8 mouse cellular contexts compared by ENCODE assay signal in genomic region chr4:152283186-152283950, GRCm38 (mm10). TPM values are rescaled to one million over a fixed set of nuclear protein-coding genes. Genes with fewer than 3 reads are reported as not detected.
DNase-seq lines count a peak whose midpoint lies in the region; ATAC-seq and TF ChIP-seq lines count a peak whose summit lies in the region.

No protein-coding gene starts in this region.

- H3K4me1 ChIP-seq in hindbrain, postnatal 0 days (ENCODE audit: insufficient read depth, low read length), result peaks cover 16% of the 10 kb centered on the region

- H3K27ac ChIP-seq in hindbrain, postnatal 0 days, result no peak overlapping the region

- peak overlapping the region; percentile 31; the same call in 1 of the 2 replicates for H3K9ac ChIP-seq in hindbrain, postnatal 0 days (replicated peaks; ENCODE audit: low read length)

- peak; percentile 87 for DNase-seq in T-cell, adult 2 months (ENCODE audit: low spot score)
- DNase-seq in cerebellum, postnatal 4 days (ENCODE audit: low spot score in 2 of 2), result peak; percentile 81 to 87
- DNase-seq in gastrocnemius, adult 8-10 months (ENCODE audit: low spot score in 2 of 2), result peak; percentile 66 to 79
- DNase-seq in hindbrain, postnatal 0 days (ENCODE audit: low spot score), result peak; percentile 91
- peak; percentile 82 to 86 for DNase-seq in left cerebral cortex, adult 18-20 months (ENCODE audit: low spot score in 2 of 2)
- DNase-seq in lung, postnatal 36 days, result peak; percentile 86
- DNase-seq in retina, postnatal 1 day, result peak; percentile 94
- DNase-seq in thymus, postnatal 4 days, result peak; percentile 93

- peaks cover 43% of the 10 kb centered on the region for H3K27me3 ChIP-seq in hindbrain, postnatal 0 days (ENCODE audit: insufficient read depth, low read length)

- peak overlapping the region; percentile 27 for H3K4me3 ChIP-seq in hindbrain, postnatal 0 days (ENCODE audit: low read length)

- ATAC-seq in hindbrain, postnatal 0 days, result peak; percentile 80

- peak; percentile 67 for TF ChIP-seq CTCF in hindbrain, postnatal 0 days (IDR thresholded peaks at IDR 0.05; ENCODE audit: low read depth)

- 8% methylated on average over 70 of the region's 70 CpGs for WGBS in hindbrain, postnatal 0 days

- peak overlapping the region; percentile 45 for H3K4me2 ChIP-seq in hindbrain, postnatal 0 days (ENCODE audit: low read depth, low read length)

- H3K9me3 ChIP-seq in hindbrain, postnatal 0 days (ENCODE audit: low read length), result no peaks in the 10 kb centered on the region

- 0 out of 2 replicates have a peak, but pooled peaks cover 10% of the 10 kb centered on the region for H3K36me3 ChIP-seq in hindbrain, postnatal 0 days (ENCODE audit: insufficient read depth, low read length)

RNA-seq across cellular contexts. Expression of gene Hes3, which starts 8.1 kb away (rescaled TPM):
- total RNA-seq in gastrocnemius, adult 8-10 months (2022), result not detected
- 0.26 and 0.40 TPM in 2 replicates for total RNA-seq in hindbrain, postnatal 0 days (2014; rRNA removed)
- 0.15 and 0.19 TPM in 2 replicates for polyA plus RNA-seq in hindbrain, postnatal 0 days (2015; fragmentation: Nextera tagmentation; extraction: Ambion mirVana)
- not detected for total RNA-seq in left cerebral cortex, adult 18-20 months (2021)

RNA-seq across cellular contexts. Expression of gene Gpr153, which starts 9.3 kb away (rescaled TPM):
- total RNA-seq in gastrocnemius, adult 8-10 months (2022), result 1 to 10 TPM; 2.4 to 2.7 (median 2.5) TPM
- total RNA-seq in hindbrain, postnatal 0 days (2014; rRNA removed), result 167 and 170 TPM in 2 replicates
- 17.1 and 19.0 TPM in 2 replicates for polyA plus RNA-seq in hindbrain, postnatal 0 days (2015; fragmentation: Nextera tagmentation; extraction: Ambion mirVana)
- 10 to 100 TPM; 26.8 to 33.4 TPM for total RNA-seq in left cerebral cortex, adult 18-20 months (2021)

RNA-seq across cellular contexts. Expression of gene Icmt, which starts 13.7 kb away (rescaled TPM):
- 10 to 100 TPM; 19.3 to 27.2 (median 21.6) TPM for total RNA-seq in gastrocnemius, adult 8-10 months (2022)
- total RNA-seq in hindbrain, postnatal 0 days (2014; rRNA removed), result 35.3 and 42.6 TPM in 2 replicates
- 15.9 and 16.4 TPM in 2 replicates for polyA plus RNA-seq in hindbrain, postnatal 0 days (2015; fragmentation: Nextera tagmentation; extraction: Ambion mirVana)
- total RNA-seq in left cerebral cortex, adult 18-20 months (2021), result 10 to 100 TPM; 49.8 to 58.4 TPM

RNA-seq across cellular contexts. Expression of gene Rnf207, which starts 35.4 kb away (rescaled TPM):
- total RNA-seq in gastrocnemius, adult 8-10 months (2022), result not detected
- total RNA-seq in hindbrain, postnatal 0 days (2014; rRNA removed), result 5.7 and 7.7 TPM in 2 replicates
- 6.6 and 6.9 TPM in 2 replicates for polyA plus RNA-seq in hindbrain, postnatal 0 days (2015; fragmentation: Nextera tagmentation; extraction: Ambion mirVana)
- 10 to 100 TPM; 18.9 to 20.8 TPM for total RNA-seq in left cerebral cortex, adult 18-20 months (2021)

RNA-seq across cellular contexts. Expression of gene Rpl22, which starts 42.2 kb away (rescaled TPM):
- total RNA-seq in gastrocnemius, adult 8-10 months (2022), result 100 to 1,000 TPM; 195 to 290 (median 232) TPM
- 164 and 185 TPM in 2 replicates for total RNA-seq in hindbrain, postnatal 0 days (2014; rRNA removed)
- polyA plus RNA-seq in hindbrain, postnatal 0 days (2015; fragmentation: Nextera tagmentation; extraction: Ambion mirVana), result 156 and 176 TPM in 2 replicates
- total RNA-seq in left cerebral cortex, adult 18-20 months (2021), result 100 to 1,000 TPM; 162 to 191 TPM

Comparison
In these comparisons a context has a peak if more than half of its experiments do, and no peak if none do; other contexts are left out.
1. RNA of gene Gpr153, which starts 9.3 kb away (total RNA-seq): 167 to 170 TPM in hindbrain, postnatal 0 days and 26.8 to 33.4 TPM in left cerebral cortex, adult 18-20 months; 2.4 to 2.7 TPM in gastrocnemius, adult 8-10 months; every median in the first group is over 4 times any median in the second.
2. Peak in every context shown above with its lines, with median percentiles within 50 percentile points of each other: DNase-seq.